Mouse (Mus musculus): ENCODE results near the gene Lrfn3. TPM values are rescaled to one million over a fixed set of nuclear protein-coding genes. Genes with fewer than 3 reads are reported as not detected.

Gene Lrfn3
- total RNA-seq, 1 experiment: 2.6 TPM

DNA sequence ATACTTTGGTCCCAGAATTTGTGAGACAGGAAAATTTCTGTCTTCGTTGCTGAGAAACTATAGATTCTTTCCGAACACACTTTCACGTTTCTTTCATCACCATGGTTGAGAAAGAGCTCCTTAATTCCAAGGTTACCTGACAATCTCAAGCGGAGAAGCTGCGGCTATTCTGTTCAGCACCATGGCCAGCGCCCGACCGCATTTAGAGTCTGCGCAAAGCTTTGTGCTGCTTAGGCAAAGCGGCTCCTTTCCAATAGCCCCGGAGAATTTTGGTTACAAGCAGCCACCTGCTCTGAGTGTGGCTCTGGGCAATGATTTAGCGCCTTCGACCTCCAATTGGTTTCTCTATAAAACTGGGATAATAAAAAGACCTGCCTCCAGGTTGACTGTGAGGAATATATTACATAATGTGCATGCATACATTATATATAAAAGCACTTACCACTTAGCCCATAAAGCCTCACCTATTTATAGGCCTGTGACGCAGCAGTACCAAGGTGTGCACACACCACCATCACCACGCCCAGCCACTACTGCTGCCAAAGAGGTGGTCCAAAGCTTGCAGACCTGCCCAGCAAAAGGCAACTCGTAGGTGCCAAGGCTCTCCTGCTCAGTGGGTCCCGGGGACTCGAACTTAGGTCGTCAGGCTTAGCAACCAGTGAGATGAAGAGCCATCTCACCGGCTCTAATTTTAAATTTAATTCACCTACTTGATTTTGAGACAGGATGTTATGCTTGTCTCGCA lies 15.8 kb downstream of the Lrfn3 start:
- Histone ChIP-seq H3K4me1 (ENCODE audit: control insufficient read depth in 2 of 2, insufficient read depth in 2 of 2, low read length in 2 of 2, poor library complexity in 1 of 2) (peaks cover 0 to 9% of the 10 kb centered on the region in 2 experiments; a peak in 2 of 4 replicates), H3K9ac (ENCODE audit: insufficient read depth, low read depth, low read length, poor library complexity, severe bottlenecking) (no peak overlapping the region), H3K9me3 (ENCODE audit: control insufficient read depth, insufficient read depth, low read depth, low read length) (no peaks in the 10 kb centered on the region), H3K4me3 (ENCODE audit: insufficient read depth in 1 of 2, low read depth in 1 of 2, low read length in 2 of 2, poor library complexity in 1 of 2, severe bottlenecking in 1 of 2) (no peak overlapping the region), H3K36me3 (ENCODE audit: control insufficient read depth, insufficient read depth, low read length, poor library complexity, severe bottlenecking) (no peaks in the 10 kb centered on the region), H3K27ac (ENCODE audit: insufficient read depth, low read depth, low read length, poor library complexity, severe bottlenecking) (no peak overlapping the region)
- peak; percentile 61 for DNase-seq (ENCODE audit: low read depth, low spot score)
- in situ Hi-C loops (cut with MboI; ENCODE audit: low sequenced_read_pairs in 2 of 2, unreplicated experiment in 2 of 2): no loop called here
- TF ChIP-seq MAFK (IDR thresholded peaks at IDR 0.05; ENCODE audit: insufficient read depth, low read depth, low read length) (0 out of 2 replicates have a peak, but pooled peaks have one; percentile 20), HCFC1 (IDR thresholded peaks at IDR 0.05; ENCODE audit: borderline replicate concordance, insufficient read depth, low read length) (0 out of 2 replicates have a peak, but pooled peaks have one; percentile 19), ZNF384 (IDR thresholded peaks at IDR 0.05; ENCODE audit: low read depth, low read length) (no peak)

DNA sequence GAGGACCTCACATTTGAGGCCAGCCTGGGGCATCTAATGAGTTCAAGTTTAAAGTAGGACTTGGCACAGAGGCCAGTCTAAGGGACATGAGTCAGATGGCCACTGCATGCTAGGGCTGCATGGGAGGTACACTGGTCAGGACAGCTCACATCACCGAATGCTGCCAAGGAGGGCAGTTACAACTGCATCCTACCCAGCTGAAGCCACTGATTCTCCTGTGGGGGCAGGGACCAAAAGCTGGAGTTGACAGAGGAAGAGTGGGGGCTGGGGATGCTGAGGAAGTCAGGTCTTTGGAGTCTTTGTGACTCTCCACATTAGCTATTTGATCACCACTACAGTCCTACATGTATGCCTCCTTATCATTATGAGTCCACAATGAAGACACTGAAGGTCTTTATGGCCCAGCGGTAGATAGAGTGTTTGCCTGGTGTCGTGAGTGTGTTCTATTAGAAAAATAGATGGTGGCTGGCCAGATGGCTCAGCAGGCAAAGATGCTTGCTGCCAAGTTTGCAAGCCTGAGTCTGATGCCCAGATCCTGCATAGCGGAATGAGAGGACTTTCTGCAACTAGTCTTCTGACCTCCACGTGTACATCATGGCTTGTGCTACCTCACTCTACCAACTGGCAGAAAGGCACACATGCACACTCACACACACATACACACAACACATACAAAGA lies 23.0 kb downstream of the Lrfn3 start:
- H3K4me1 ChIP-seq (ENCODE audit: control insufficient read depth in 2 of 2, insufficient read depth in 2 of 2, low read length in 2 of 2, poor library complexity in 1 of 2): no peaks in the 10 kb centered on the region
- no peak overlapping the region for H3K9ac ChIP-seq (ENCODE audit: insufficient read depth, low read depth, low read length, poor library complexity, severe bottlenecking)
- H3K4me3 ChIP-seq (ENCODE audit: insufficient read depth in 1 of 2, low read depth in 1 of 2, low read length in 2 of 2, poor library complexity in 1 of 2, severe bottlenecking in 1 of 2): no peak overlapping the region
- in situ Hi-C loops (cut with MboI; ENCODE audit: low sequenced_read_pairs in 2 of 2, unreplicated experiment in 2 of 2): no loop called here
- H3K9me3 ChIP-seq (ENCODE audit: control insufficient read depth, insufficient read depth, low read depth, low read length): no peaks in the 10 kb centered on the region
- TF ChIP-seq ZC3H11A (IDR thresholded peaks at IDR 0.05; ENCODE audit: borderline replicate concordance, low read depth, low read length) (no peak), CHD2 (IDR thresholded peaks at IDR 0.05; ENCODE audit: low read depth, low read length) (no peak), ZNF384 (IDR thresholded peaks at IDR 0.05; ENCODE audit: low read depth, low read length) (no peak), HCFC1 (IDR thresholded peaks at IDR 0.05; ENCODE audit: borderline replicate concordance, insufficient read depth, low read length) (no peak), MAFK (IDR thresholded peaks at IDR 0.05; ENCODE audit: insufficient read depth, low read depth, low read length) (no peak)
- no peak overlapping the region for H3K27ac ChIP-seq (ENCODE audit: insufficient read depth, low read depth, low read length, poor library complexity, severe bottlenecking)
- DNase-seq (ENCODE audit: low read depth, low spot score): no peak
- H3K36me3 ChIP-seq (ENCODE audit: control insufficient read depth, insufficient read depth, low read length, poor library complexity, severe bottlenecking): no peaks in the 10 kb centered on the region

DNA sequence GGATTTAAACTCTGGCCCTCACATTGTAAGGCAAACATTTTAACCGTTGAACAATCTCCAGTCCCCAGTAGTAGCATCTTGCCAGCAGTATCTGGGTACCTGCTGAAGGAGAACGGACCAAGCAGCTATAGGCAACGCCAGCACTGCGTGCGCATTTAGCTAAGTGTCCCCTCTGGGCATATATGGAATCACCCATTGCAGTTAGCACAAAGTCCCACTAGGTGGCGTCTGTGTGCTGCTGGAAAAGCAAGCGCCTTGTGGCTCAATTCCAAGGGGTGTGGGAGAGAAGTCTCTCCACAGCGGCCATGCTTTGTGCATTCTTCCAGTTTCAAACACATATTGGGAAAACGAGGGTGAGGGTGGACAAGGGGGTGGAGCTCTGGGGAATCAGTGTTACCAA lies 26.2 kb downstream of the Lrfn3 start:
- no peak for TF ChIP-seq MAFK (IDR thresholded peaks at IDR 0.05; ENCODE audit: insufficient read depth, low read depth, low read length)
- TF ChIP-seq ZNF384 (IDR thresholded peaks at IDR 0.05; ENCODE audit: low read depth, low read length): no peak
- TF ChIP-seq CHD2 (IDR thresholded peaks at IDR 0.05; ENCODE audit: low read depth, low read length): no peak
- TF ChIP-seq HCFC1 (IDR thresholded peaks at IDR 0.05; ENCODE audit: borderline replicate concordance, insufficient read depth, low read length): 0 out of 2 replicates have a peak, but pooled peaks have one; percentile 23
- peak; percentile 83; the same call in 1 of the 2 replicates for TF ChIP-seq ZC3H11A (IDR thresholded peaks at IDR 0.05; ENCODE audit: borderline replicate concordance, low read depth, low read length)
- in situ Hi-C loops (cut with MboI; ENCODE audit: low sequenced_read_pairs in 2 of 2, unreplicated experiment in 2 of 2): no loop called here

DNA sequence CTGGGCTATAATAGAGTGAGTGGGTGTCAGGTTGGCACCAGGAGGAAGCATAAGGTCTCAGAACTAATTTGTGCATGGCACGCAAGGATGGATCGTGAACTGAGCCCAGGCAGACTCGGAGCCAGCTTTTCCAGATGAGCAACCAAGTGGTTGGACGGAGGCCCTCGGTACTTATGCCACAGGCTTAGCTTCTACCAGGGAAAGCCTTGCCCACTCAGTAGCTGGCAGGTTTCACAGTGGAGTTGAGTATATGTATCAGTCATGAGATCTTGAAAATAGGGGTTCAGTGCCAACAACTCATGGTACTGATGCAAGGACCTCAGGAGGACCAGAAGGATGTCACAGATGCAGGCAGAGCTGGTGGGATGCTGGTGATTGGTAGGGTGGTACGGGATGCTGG lies 26.9 kb downstream of the Lrfn3 start:
- in situ Hi-C loops (cut with MboI; ENCODE audit: low sequenced_read_pairs in 2 of 2, unreplicated experiment in 2 of 2): no loop called here
- TF ChIP-seq ZC3H11A (IDR thresholded peaks at IDR 0.05; ENCODE audit: borderline replicate concordance, low read depth, low read length) (no peak), HCFC1 (IDR thresholded peaks at IDR 0.05; ENCODE audit: borderline replicate concordance, insufficient read depth, low read length) (no peak), CHD2 (IDR thresholded peaks at IDR 0.05; ENCODE audit: low read depth, low read length) (no peak), ZNF384 (IDR thresholded peaks at IDR 0.05; ENCODE audit: low read depth, low read length) (no peak), MAFK (IDR thresholded peaks at IDR 0.05; ENCODE audit: insufficient read depth, low read depth, low read length) (no peak)
- no peaks in the 10 kb centered on the region for H3K36me3 ChIP-seq (ENCODE audit: control insufficient read depth, insufficient read depth, low read length, poor library complexity, severe bottlenecking)
- no peak overlapping the region for H3K9ac ChIP-seq (ENCODE audit: insufficient read depth, low read depth, low read length, poor library complexity, severe bottlenecking)
- H3K4me3 ChIP-seq (ENCODE audit: insufficient read depth in 1 of 2, low read depth in 1 of 2, low read length in 2 of 2, poor library complexity in 1 of 2, severe bottlenecking in 1 of 2): no peak overlapping the region
- no peaks in the 10 kb centered on the region for H3K4me1 ChIP-seq (ENCODE audit: control insufficient read depth in 2 of 2, insufficient read depth in 2 of 2, low read length in 2 of 2, poor library complexity in 1 of 2)
- no peaks in the 10 kb centered on the region for H3K9me3 ChIP-seq (ENCODE audit: control insufficient read depth, insufficient read depth, low read depth, low read length)
- DNase-seq (ENCODE audit: low read depth, low spot score): no peak
- no peak overlapping the region for H3K27ac ChIP-seq (ENCODE audit: insufficient read depth, low read depth, low read length, poor library complexity, severe bottlenecking)

More for the DNA sequence above, 26.2 kb downstream of the Lrfn3 start:
- Histone ChIP-seq H3K4me1 (ENCODE audit: control insufficient read depth in 2 of 2, insufficient read depth in 2 of 2, low read length in 2 of 2, poor library complexity in 1 of 2) (no peaks in the 10 kb centered on the region), H3K9ac (ENCODE audit: insufficient read depth, low read depth, low read length, poor library complexity, severe bottlenecking) (no peak overlapping the region), H3K9me3 (ENCODE audit: control insufficient read depth, insufficient read depth, low read depth, low read length) (no peaks in the 10 kb centered on the region), H3K4me3 (ENCODE audit: insufficient read depth in 1 of 2, low read depth in 1 of 2, low read length in 2 of 2, poor library complexity in 1 of 2, severe bottlenecking in 1 of 2) (no peak overlapping the region), H3K36me3 (ENCODE audit: control insufficient read depth, insufficient read depth, low read length, poor library complexity, severe bottlenecking) (no peaks in the 10 kb centered on the region), H3K27ac (ENCODE audit: insufficient read depth, low read depth, low read length, poor library complexity, severe bottlenecking) (no peak overlapping the region)
- peak; percentile 87 for DNase-seq (ENCODE audit: low read depth, low spot score)

Measured in ES-E14 (cell line).